Mouse (Mus musculus) Patski (cell line): ENCODE measurements around the gene Klhl25. TPM values are rescaled to one million over a fixed set of nuclear protein-coding genes. Genes with fewer than 3 reads are reported as not detected.
"Not testable (repeated sequence)": the region's sequence is repeated elsewhere in the genome, so short reads cannot be mapped to it uniquely, and the experiment has no call there.

Experiments used
- ATAC-seq: fragments of 100-300 bp; one replicate; pipeline ENCODE4 v1.8.0; 2021
- CTCF ChIA-PET: fragments of 350-600 bp; sonication (Branson Sonifier 250); formaldehyde crosslinking; loops from one replicate; lab custom pipeline; 2022; ENCODE audit warnings: inconsistent platforms; lab: Charles Lee
- POLR2A ChIA-PET: fragments of 350-600 bp; sonication (Branson Sonifier 250); formaldehyde crosslinking; loops from one replicate; lab custom pipeline; 2022; ENCODE audit warnings: antibody characterized with exemption, inconsistent platforms; lab: Charles Lee
- DNase-seq: peaks from one replicate; pipeline ENCODE4 v3.0.0-alpha.2; 2011; ENCODE audit warnings: low read depth, low spot score
- H3K27me3 ChIP-seq: fragments of 371-371 bp; one replicate; pipeline ENCODE4 v1.5.1; 2021
- CTCF ChIP-seq: fragments of 100-300 bp; IDR thresholded peaks from one replicate; pipeline ENCODE4 v1.5.1; 2021
- in situ Hi-C: fragments of 300-500 bp; cut with MboI; formaldehyde crosslinking; loops from 3 replicates; pipeline ENCODE4 v1.11.1; 2018; ENCODE audit warnings: low pct_unique_long_range_greater_than_20kb, mixed read lengths
- polyA plus RNA-seq: library from polyadenylated mRNA; unstranded; gene quantifications from one replicate; pipeline ENCODE4 v1.2.3, GENCODE M21; 2021

Gene Klhl25
- polyA plus RNA-seq, 1 experiment from 2014 or later: 10.1 TPM

GRCm38 (mm10) chr7:75842306-75842705 lies 5.8 kb upstream of the Klhl25 start:
- no peak for TF ChIP-seq CTCF
- ChIA-PET POLR2A (no interaction called here), CTCF (no interaction called here)

GRCm38 (mm10) chr7:75845936-75846335 lies 2.2 kb upstream of the Klhl25 start:
- CTCF ChIA-PET: no interaction called here
- POLR2A ChIA-PET: no interaction called here
- in situ Hi-C loops: loop anchor here (25.0 kb wide), 1 partner anchor 709 kb away; no protein-coding TSS in a partner anchor
- ATAC-seq (no peak), DNase-seq (no peak)
- no peaks in the 10 kb centered on the region for H3K27me3 ChIP-seq
- no peak for TF ChIP-seq CTCF

More at GRCm38 (mm10) chr7:75842306-75842705, 5.8 kb upstream of the Klhl25 start:
- DNase-seq (no peak), ATAC-seq (no peak)
- no peaks in the 10 kb centered on the region for H3K27me3 ChIP-seq
- in situ Hi-C loops: loop anchor here (25.0 kb wide), 1 partner anchor 705 kb away; no protein-coding TSS in a partner anchor

GRCm38 (mm10) chr7:75846942-75847341 lies 1.2 kb upstream of the Klhl25 start:
- POLR2A ChIA-PET: interaction anchor here (0.6 kb wide), 1 partner anchor 82 kb away, joined by 3 read pairs; no protein-coding TSS in a partner anchor
- CTCF ChIA-PET: interaction anchor here (1.4 to 2.5 kb wide), 4 partner anchors 19 to 107 kb away, joined by 3 to 11 read pairs (median 6); no protein-coding TSS in a partner anchor
- no peaks in the 10 kb centered on the region for H3K27me3 ChIP-seq
- ATAC-seq (no peak), DNase-seq (no peak)
- in situ Hi-C loops: loop anchor here (25.0 kb wide), 1 partner anchor 710 kb away; no protein-coding TSS in a partner anchor
- TF ChIP-seq CTCF: no peak

- no peaks in the 10 kb centered on the region for H3K27me3 ChIP-seq
- in situ Hi-C loops: loop anchor here (25.0 kb wide), 1 partner anchor 710 kb away; no protein-coding TSS in a partner anchor
- CTCF ChIA-PET: interaction anchor here (1.4 to 2.5 kb wide), 4 partner anchors 20 to 107 kb away, joined by 3 to 11 read pairs (median 6); no protein-coding TSS in a partner anchor
- DNase-seq (no peak), ATAC-seq (no peak)
- POLR2A ChIA-PET: no interaction called here
- no peak for TF ChIP-seq CTCF
Observed at GRCm38 (mm10) chr7:75847489-75847888, 621 bp upstream of the Klhl25 start.

GRCm38 (mm10) chr7:75848776-75849670 lies 913 bp downstream of the Klhl25 start:
- DNase-seq: no peak
- ChIA-PET CTCF (interaction anchor here (2.3 to 2.5 kb wide), 2 partner anchors 21 to 32 kb away, joined by 9 to 11 read pairs; no protein-coding TSS in a partner anchor), POLR2A (no interaction called here)
- in situ Hi-C loops: loop anchor here (25.0 kb wide), 1 partner anchor 712 kb away; no protein-coding TSS in a partner anchor
- no peak for TF ChIP-seq CTCF
- H3K27me3 ChIP-seq: no peaks in the 10 kb centered on the region
- ATAC-seq: no peak

- in situ Hi-C loops: loop anchor here (25.0 kb wide), 1 partner anchor 463 kb away; no protein-coding TSS in a partner anchor
- ATAC-seq, POLR2A ChIA-PET, H3K27me3 ChIP-seq, CTCF ChIA-PET, DNase-seq: not testable (repeated sequence)
Observed at GRCm38 (mm10) chr7:75850396-75850795, 2.3 kb downstream of the Klhl25 start.

GRCm38 (mm10) chr7:75851290-75851689 lies 3.2 kb downstream of the Klhl25 start:
- POLR2A ChIA-PET: interaction anchor here (0.7 kb wide), 2 partner anchors 24 to 111 kb away, joined by 3 to 4 read pairs; no protein-coding TSS in a partner anchor
- in situ Hi-C loops: loop anchor here (25.0 kb wide), 1 partner anchor 464 kb away; no protein-coding TSS in a partner anchor
- DNase-seq (no peak), ATAC-seq (no peak)
- H3K27me3 ChIP-seq: no peaks in the 10 kb centered on the region
- CTCF ChIA-PET: interaction anchor here (1.0 to 3.1 kb wide), 2 partner anchors 21 to 24 kb away, joined by 4 to 13 read pairs; no protein-coding TSS in a partner anchor
- TF ChIP-seq CTCF: no peak

GRCm38 (mm10) chr7:75852363-75852762 lies 4.3 kb downstream of the Klhl25 start:
- ChIA-PET CTCF (interaction anchor here (1.0 to 3.1 kb wide), 2 partner anchors 20 to 25 kb away, joined by 4 to 13 read pairs; no protein-coding TSS in a partner anchor), POLR2A (interaction anchor here (0.7 kb wide), 1 partner anchor 112 kb away, joined by 3 read pairs; no protein-coding TSS in a partner anchor)
- TF ChIP-seq CTCF: no peak
- peak; percentile 99 for DNase-seq
- in situ Hi-C loops: loop anchor here (25.0 kb wide), 1 partner anchor 465 kb away; no protein-coding TSS in a partner anchor
- H3K27me3 ChIP-seq: no peaks in the 10 kb centered on the region
- peak; percentile 83 for ATAC-seq

GRCm38 (mm10) chr7:75853171-75853830 lies 5.2 kb downstream of the Klhl25 start:
- in situ Hi-C loops: loop anchor here (25.0 kb wide), 1 partner anchor 466 kb away; no protein-coding TSS in a partner anchor
- POLR2A ChIA-PET: no interaction called here
- ATAC-seq (no peak), DNase-seq (no peak)
- CTCF ChIA-PET: interaction anchor here (1.3 to 3.1 kb wide), 2 partner anchors 19 to 26 kb away, joined by 6 to 13 read pairs; no protein-coding TSS in a partner anchor
- no peak for TF ChIP-seq CTCF
- no peaks in the 10 kb centered on the region for H3K27me3 ChIP-seq
